In genomic region chr5:137631171-137631570, GRCm38 (mm10) we compare ENCODE assay signal across 8 mouse cellular contexts. TPM values are rescaled to one million over a fixed set of nuclear protein-coding genes. Genes with fewer than 3 reads are reported as not detected.
DNase-seq lines count a peak whose midpoint lies in the region; ATAC-seq and TF ChIP-seq lines count a peak whose summit lies in the region.

No protein-coding gene starts in this region.

- WGBS in forebrain, postnatal 0 days = 77% methylated on average over 9 of the region's 9 CpGs
- WGBS in intestine, embryonic 15.5 days = 53% methylated on average over 9 of the region's 9 CpGs
- WGBS in lung, embryonic 15.5 days = 55% methylated on average over 9 of the region's 9 CpGs
- WGBS in olfactory bulb, adult 2 months = 66% methylated on average over 9 of the region's 9 CpGs

- no peak overlapping the region for H3K9ac ChIP-seq in forebrain, postnatal 0 days
- H3K9ac ChIP-seq in intestine, embryonic 15.5 days = peak overlapping the region; percentile 84
- H3K9ac ChIP-seq in lung, embryonic 15.5 days = peak overlapping the region; percentile 77

- no peaks in the 10 kb centered on the region for H3K27me3 ChIP-seq in forebrain, postnatal 0 days (ENCODE audit: insufficient read depth, low read length)
- H3K27me3 ChIP-seq in intestine, embryonic 15.5 days (replicated peaks) = no peaks in the 10 kb centered on the region
- no peaks in the 10 kb centered on the region for H3K27me3 ChIP-seq in lung, embryonic 15.5 days

- no peak overlapping the region for H3K4me3 ChIP-seq in forebrain, postnatal 0 days (ENCODE audit: low read depth, low read length)
- peak overlapping the region; percentile 91 for H3K4me3 ChIP-seq in intestine, embryonic 15.5 days (replicated peaks)
- peak overlapping the region; percentile 83 for H3K4me3 ChIP-seq in lung, embryonic 15.5 days
- peak overlapping the region; percentile 1; the same call in 1 of the 2 replicates for H3K4me3 ChIP-seq in olfactory bulb, adult 2 months (ENCODE audit: insufficient read depth, low read depth, low read length)

- no peak for TF ChIP-seq POLR2A in olfactory bulb, adult 2 months (IDR thresholded peaks at IDR 0.05; ENCODE audit: insufficient read depth, low read depth, low read length)

- no peak overlapping the region for H3K4me2 ChIP-seq in forebrain, postnatal 0 days (ENCODE audit: low read depth)
- H3K4me2 ChIP-seq in intestine, embryonic 15.5 days (replicated peaks) = peak overlapping the region; percentile 85
- H3K4me2 ChIP-seq in lung, embryonic 15.5 days = peak overlapping the region; percentile 76

- H3K27ac ChIP-seq in forebrain, postnatal 0 days (ENCODE audit: low read depth, low read length) = 0 out of 2 replicates have a peak overlapping the region, but pooled peaks have one; percentile 21
- H3K27ac ChIP-seq in intestine, embryonic 15.5 days = peak overlapping the region; percentile 99
- H3K27ac ChIP-seq in lung, embryonic 15.5 days = peak overlapping the region; percentile 98
- H3K27ac ChIP-seq in olfactory bulb, adult 2 months (ENCODE audit: insufficient read depth, low read depth, low read length) = peak overlapping the region; percentile 38; the same call in 1 of the 2 replicates

- DNase-seq in layer of hippocampus, adult 8-10 months (ENCODE audit: low spot score in 2 of 2) = peak; percentile 38 to 52
- DNase-seq in layer of hippocampus, adult 9-10 months (ENCODE audit: low spot score) = no peak
- DNase-seq in forebrain, postnatal 0 days = no peak
- no peak for DNase-seq in adrenal gland, adult (ENCODE audit: inconsistent age in 2 of 2, low spot score in 1 of 2)
- DNase-seq in cerebellum, adult 9-11 months = no peak

- no peaks in the 10 kb centered on the region for H3K9me3 ChIP-seq in forebrain, postnatal 0 days (ENCODE audit: low read length)
- H3K9me3 ChIP-seq in intestine, embryonic 15.5 days = no peaks in the 10 kb centered on the region
- no peaks in the 10 kb centered on the region for H3K9me3 ChIP-seq in lung, embryonic 15.5 days

- TF ChIP-seq CTCF in forebrain, postnatal 0 days (IDR thresholded peaks at IDR 0.05; ENCODE audit: low read depth) = no peak
- TF ChIP-seq CTCF in olfactory bulb, adult 2 months (IDR thresholded peaks at IDR 0.05; ENCODE audit: insufficient read depth, low read depth, low read length) = no peak

- H3K4me1 ChIP-seq in forebrain, postnatal 0 days (ENCODE audit: insufficient read depth) = peaks cover 14% of the 10 kb centered on the region
- H3K4me1 ChIP-seq in intestine, embryonic 15.5 days (replicated peaks) = peaks cover 38% of the 10 kb centered on the region
- peaks cover 47% of the 10 kb centered on the region for H3K4me1 ChIP-seq in lung, embryonic 15.5 days
- H3K4me1 ChIP-seq in olfactory bulb, adult 2 months (ENCODE audit: control insufficient read depth, insufficient read depth, low read length) = peaks cover 22% of the 10 kb centered on the region

- ATAC-seq in forebrain, postnatal 0 days = no peak
- no peak for ATAC-seq in intestine, embryonic 15.5 days
- ATAC-seq in lung, embryonic 15.5 days (ENCODE audit: borderline replicate concordance, extremely low read depth, low FRiP score, low TSS enrichment) = no peak

- H3K36me3 ChIP-seq in forebrain, postnatal 0 days (ENCODE audit: insufficient read depth) = peaks cover 19% of the 10 kb centered on the region
- peaks cover 12% of the 10 kb centered on the region for H3K36me3 ChIP-seq in intestine, embryonic 15.5 days
- peaks cover 27% of the 10 kb centered on the region for H3K36me3 ChIP-seq in lung, embryonic 15.5 days

RNA-seq across cellular contexts. Expression of gene Gm20605, which starts 2.2 kb away (rescaled TPM):
- total RNA-seq in layer of hippocampus, adult 8-10 months (2022) = 10 to 100 TPM; 14.7 to 24.8 (median 19.2) TPM
- 3.6 and 6.1 TPM in 2 replicates for total RNA-seq in forebrain, postnatal 0 days (2014; rRNA removed)
- polyA plus RNA-seq in forebrain, postnatal 0 days (2015; fragmentation: Nextera tagmentation; extraction: Ambion mirVana) = 1.9 and 2.4 TPM in 2 replicates
- 7.4 and 8.0 TPM in 2 replicates for polyA plus RNA-seq in intestine, embryonic 15.5 days (2015; fragmentation: Nextera tagmentation; extraction: Ambion mirVana)
- polyA plus RNA-seq in lung, embryonic 15.5 days (2015; fragmentation: Nextera tagmentation; extraction: Ambion mirVana) = 9.4 and 9.6 TPM in 2 replicates
- not detected in 2 replicates for polyA plus RNA-seq in olfactory bulb, adult 2 months (2012; ENCODE audit: insufficient read depth, insufficient read length, low replicate concordance, missing spikeins)

RNA-seq across cellular contexts. Expression of gene Lrch4, which starts 2.2 kb away (rescaled TPM):
- 10 to 100 TPM; 18.8 to 26.8 (median 22.5) TPM for total RNA-seq in layer of hippocampus, adult 8-10 months (2022)
- 3.3 and 5.6 TPM in 2 replicates for total RNA-seq in forebrain, postnatal 0 days (2014; rRNA removed)
- 11.3 and 12.8 TPM in 2 replicates for polyA plus RNA-seq in forebrain, postnatal 0 days (2015; fragmentation: Nextera tagmentation; extraction: Ambion mirVana)
- polyA plus RNA-seq in intestine, embryonic 15.5 days (2015; fragmentation: Nextera tagmentation; extraction: Ambion mirVana) = 34.7 and 36.3 TPM in 2 replicates
- polyA plus RNA-seq in lung, embryonic 15.5 days (2015; fragmentation: Nextera tagmentation; extraction: Ambion mirVana) = 35.7 and 37.1 TPM in 2 replicates
- polyA plus RNA-seq in olfactory bulb, adult 2 months (2012; ENCODE audit: insufficient read depth, insufficient read length, low replicate concordance, missing spikeins) = not detected in 2 replicates

RNA-seq across cellular contexts. Expression of gene Fbxo24, which starts 2.4 kb away (rescaled TPM):
- under 1 TPM; 0.22 to 0.69 (median 0.34) TPM for total RNA-seq in layer of hippocampus, adult 8-10 months (2022)
- 0.23 and 0.24 TPM in 2 replicates for total RNA-seq in forebrain, postnatal 0 days (2014; rRNA removed)
- 0.09 and 0.10 TPM in 2 replicates for polyA plus RNA-seq in forebrain, postnatal 0 days (2015; fragmentation: Nextera tagmentation; extraction: Ambion mirVana)
- polyA plus RNA-seq in intestine, embryonic 15.5 days (2015; fragmentation: Nextera tagmentation; extraction: Ambion mirVana) = 0.15 TPM in 1 of 2 replicates, not detected in the other
- 0.08 and 0.21 TPM in 2 replicates for polyA plus RNA-seq in lung, embryonic 15.5 days (2015; fragmentation: Nextera tagmentation; extraction: Ambion mirVana)
- polyA plus RNA-seq in olfactory bulb, adult 2 months (2012; ENCODE audit: insufficient read depth, insufficient read length, low replicate concordance, missing spikeins) = not detected in 2 replicates

RNA-seq across cellular contexts. Expression of gene Sap25, which starts 10.0 kb away (rescaled TPM):
- total RNA-seq in layer of hippocampus, adult 8-10 months (2022) = 10 to 100 TPM in 3 of 4 experiments, 1 to 10 TPM in 1; 8.0 to 14.2 (median 10.6) TPM
- total RNA-seq in forebrain, postnatal 0 days (2014; rRNA removed) = 4.4 and 4.6 TPM in 2 replicates
- polyA plus RNA-seq in forebrain, postnatal 0 days (2015; fragmentation: Nextera tagmentation; extraction: Ambion mirVana) = 1.8 TPM in 2 replicates
- polyA plus RNA-seq in intestine, embryonic 15.5 days (2015; fragmentation: Nextera tagmentation; extraction: Ambion mirVana) = 5.5 and 8.9 TPM in 2 replicates
- polyA plus RNA-seq in lung, embryonic 15.5 days (2015; fragmentation: Nextera tagmentation; extraction: Ambion mirVana) = 6.5 and 8.3 TPM in 2 replicates
- not detected in 2 replicates for polyA plus RNA-seq in olfactory bulb, adult 2 months (2012; ENCODE audit: insufficient read depth, insufficient read length, low replicate concordance, missing spikeins)

RNA-seq across cellular contexts. Expression of gene Irs3, which starts 14.3 kb away (rescaled TPM):
- under 1 TPM; 0.12 to 0.49 (median 0.28) TPM for total RNA-seq in layer of hippocampus, adult 8-10 months (2022)
- 0.31 and 0.76 TPM in 2 replicates for total RNA-seq in forebrain, postnatal 0 days (2014; rRNA removed)
- polyA plus RNA-seq in forebrain, postnatal 0 days (2015; fragmentation: Nextera tagmentation; extraction: Ambion mirVana) = 0.08 and 0.29 TPM in 2 replicates
- 0.13 and 0.18 TPM in 2 replicates for polyA plus RNA-seq in intestine, embryonic 15.5 days (2015; fragmentation: Nextera tagmentation; extraction: Ambion mirVana)
- polyA plus RNA-seq in lung, embryonic 15.5 days (2015; fragmentation: Nextera tagmentation; extraction: Ambion mirVana) = 0.06 TPM in 1 of 2 replicates, not detected in the other
- not detected in 2 replicates for polyA plus RNA-seq in olfactory bulb, adult 2 months (2012; ENCODE audit: insufficient read depth, insufficient read length, low replicate concordance, missing spikeins)

Comparison
In these comparisons a context has a peak if more than half of its experiments do, and no peak if none do; other contexts are left out.
1. DNase-seq: peak in layer of hippocampus, adult 8-10 months (2 of 2); none in layer of hippocampus, adult 9-10 months (single experiment), forebrain, postnatal 0 days (single experiment), adrenal gland, adult (0 of 2) and cerebellum, adult 9-11 months (single experiment).
2. H3K27ac ChIP-seq: peak in every context shown above with its lines; median percentile 99 in intestine, embryonic 15.5 days; 98 in lung, embryonic 15.5 days; 38 in olfactory bulb, adult 2 months; 21 in forebrain, postnatal 0 days.